Mouse (Mus musculus): ENCODE results near the gene Nmnat1. TPM values are rescaled to one million over a fixed set of nuclear protein-coding genes. Genes with fewer than 3 reads are reported as not detected.
A peak's percentile ranks its signal among the peaks of the same experiment; 100 is the strongest.

Nmnat1 gene
- polyA plus RNA-seq, 1 experiment: 11.2 TPM

DNA sequence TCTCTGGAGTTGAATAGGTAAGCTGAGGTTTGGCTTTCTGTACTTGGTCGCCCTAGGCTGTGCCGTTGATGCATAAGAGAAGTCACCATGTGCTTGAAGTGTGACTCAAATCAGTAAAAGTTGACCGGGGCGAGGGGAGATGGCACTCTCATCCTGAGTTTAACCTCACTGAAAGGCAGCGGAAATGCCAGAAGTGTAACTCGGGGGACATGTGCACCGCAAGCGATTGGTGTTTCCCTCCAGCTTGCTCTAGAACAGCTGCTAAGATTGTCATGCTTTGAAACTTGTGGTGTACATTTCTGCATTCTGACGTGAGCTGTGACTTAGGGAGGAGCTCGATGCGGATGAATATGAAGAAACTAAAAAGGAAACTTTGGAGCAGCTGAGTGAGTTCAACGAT, 2.7 kb upstream of the Nmnat1 start:
- no peak overlapping the region for H3K27ac ChIP-seq (ENCODE audit: insufficient read depth, low read length)
- no peaks in the 10 kb centered on the region for H3K27me3 ChIP-seq (ENCODE audit: control insufficient read depth, insufficient read depth, low read length)
- no peak for TF ChIP-seq CTCF (IDR thresholded peaks at IDR 0.05; ENCODE audit: borderline replicate concordance, insufficient read depth, low read depth, low read length)
- TF ChIP-seq POLR2A (IDR thresholded peaks at IDR 0.05; ENCODE audit: borderline replicate concordance, insufficient read depth, low read length): no peak
- DNase-seq: no peak
- 91% methylated on average over 12 of the region's 12 CpGs for WGBS
- no peaks in the 10 kb centered on the region; the same call in 1 of the 2 replicates for H3K4me1 ChIP-seq (ENCODE audit: control insufficient read depth, insufficient read depth, low read length)
- no peak overlapping the region for H3K4me3 ChIP-seq (replicated peaks; ENCODE audit: insufficient read depth, low read depth, low read length)

DNA sequence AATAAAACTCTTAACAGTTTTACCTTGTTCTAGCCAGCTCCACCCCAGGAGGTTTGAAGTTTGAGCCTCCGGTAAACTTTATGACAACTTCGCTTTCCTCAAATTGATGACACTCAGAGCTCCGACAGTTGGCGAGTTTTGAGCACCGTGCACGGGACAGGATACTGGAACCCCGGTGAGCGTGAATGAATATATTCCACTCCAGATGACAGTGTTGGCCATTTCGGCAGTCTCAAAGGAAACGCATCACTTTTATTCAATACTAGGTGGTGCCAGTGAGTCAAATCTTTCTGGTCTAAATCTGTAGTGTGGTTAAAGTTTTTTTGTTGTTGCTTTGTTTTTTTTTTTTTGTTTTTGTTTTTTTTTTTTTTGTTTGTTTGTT, 814 bp upstream of the Nmnat1 start:
- Histone ChIP-seq H3K27me3 (ENCODE audit: control insufficient read depth, insufficient read depth, low read length) (no peaks in the 10 kb centered on the region), H3K27ac (ENCODE audit: insufficient read depth, low read length) (0 out of 2 replicates have a peak overlapping the region, but pooled peaks have one; percentile 4), H3K4me3 (replicated peaks; ENCODE audit: insufficient read depth, low read depth, low read length) (peak overlapping the region; percentile 90), H3K4me1 (ENCODE audit: control insufficient read depth, insufficient read depth, low read length) (no peaks in the 10 kb centered on the region; the same call in 1 of the 2 replicates)
- WGBS: under 1% methylated on average over 10 of the region's 10 CpGs
- TF ChIP-seq POLR2A (IDR thresholded peaks at IDR 0.05; ENCODE audit: borderline replicate concordance, insufficient read depth, low read length): no peak
- peak; percentile 15; the same call in 1 of the 2 replicates for TF ChIP-seq CTCF (IDR thresholded peaks at IDR 0.05; ENCODE audit: borderline replicate concordance, insufficient read depth, low read depth, low read length)
- DNase-seq: peak in 1 of 2 experiments; percentile 39

DNA sequence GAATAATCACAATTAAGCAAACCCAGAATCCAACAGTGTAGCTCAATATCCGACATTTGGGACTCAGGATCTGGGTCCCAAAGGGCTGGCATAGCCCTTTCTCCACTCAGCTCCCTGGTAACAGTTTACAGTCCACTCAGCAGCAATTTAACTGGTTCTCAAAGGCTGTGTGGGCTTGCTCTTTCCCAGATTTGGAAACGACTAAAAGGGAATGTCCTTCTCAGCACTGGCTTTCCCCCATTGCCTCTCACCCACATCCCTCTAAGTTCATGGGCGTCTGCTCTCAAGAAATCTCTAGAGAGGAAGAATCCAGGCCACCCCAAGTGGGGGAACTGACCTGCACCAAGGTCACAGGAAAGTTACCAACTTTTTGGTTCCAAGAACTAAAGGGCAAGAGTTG, 436 bp downstream of the Nmnat1 start:
- H3K27ac ChIP-seq (ENCODE audit: insufficient read depth, low read length): peak overlapping the region; percentile 86
- WGBS: 21% methylated on average over 3 of the region's 3 CpGs
- no peaks in the 10 kb centered on the region for H3K27me3 ChIP-seq (ENCODE audit: control insufficient read depth, insufficient read depth, low read length)
- H3K4me3 ChIP-seq (replicated peaks; ENCODE audit: insufficient read depth, low read depth, low read length): peak overlapping the region; percentile 90
- no peaks in the 10 kb centered on the region; the same call in 1 of the 2 replicates for H3K4me1 ChIP-seq (ENCODE audit: control insufficient read depth, insufficient read depth, low read length)
- DNase-seq: no peak
- TF ChIP-seq POLR2A (IDR thresholded peaks at IDR 0.05; ENCODE audit: borderline replicate concordance, insufficient read depth, low read length) (no peak), CTCF (IDR thresholded peaks at IDR 0.05; ENCODE audit: borderline replicate concordance, insufficient read depth, low read depth, low read length) (no peak)

DNA sequence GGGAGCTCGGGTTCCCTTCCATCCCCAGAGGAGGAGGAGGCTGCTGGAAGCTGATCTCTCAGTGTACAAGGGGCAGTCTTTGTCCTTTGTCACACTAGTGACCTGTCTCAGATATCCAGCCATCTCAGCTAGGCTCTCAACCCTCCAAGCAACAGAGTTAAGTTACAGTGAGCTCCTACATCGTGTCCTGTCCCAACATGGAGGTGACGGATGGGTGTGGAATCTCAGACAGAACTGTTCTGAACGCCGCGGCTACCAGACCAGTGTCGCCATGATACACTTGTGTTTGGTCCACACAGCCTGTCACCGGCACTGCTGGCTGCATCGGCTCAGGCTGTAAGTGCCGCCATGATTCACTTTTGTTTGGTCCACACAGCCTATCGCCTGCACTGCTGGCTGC, 7.9 kb downstream of the Nmnat1 start, which contains the start of gene Tmem274:
TSS of gene Tmem274 (plus strand) at position 301 of the 400 bp plus-strand sequence.
- Histone ChIP-seq H3K4me3 (replicated peaks; ENCODE audit: insufficient read depth, low read depth, low read length) (no peak within 1 kb of the TSS), H3K27me3 (ENCODE audit: control insufficient read depth, insufficient read depth, low read length) (no peaks in the 10 kb centered on the region), H3K4me1 (ENCODE audit: control insufficient read depth, insufficient read depth, low read length) (peaks cover 3% of the 10 kb centered on the region; the same call in 1 of the 2 replicates), H3K27ac (ENCODE audit: insufficient read depth, low read length) (no peak within 1 kb of the TSS)
- DNase-seq: no peak
- WGBS: 91% methylated on average over 11 of the region's 11 CpGs
- TF ChIP-seq POLR2A (IDR thresholded peaks at IDR 0.05; ENCODE audit: borderline replicate concordance, insufficient read depth, low read length) (no peak), CTCF (IDR thresholded peaks at IDR 0.05; ENCODE audit: borderline replicate concordance, insufficient read depth, low read depth, low read length) (no peak)

DNA sequence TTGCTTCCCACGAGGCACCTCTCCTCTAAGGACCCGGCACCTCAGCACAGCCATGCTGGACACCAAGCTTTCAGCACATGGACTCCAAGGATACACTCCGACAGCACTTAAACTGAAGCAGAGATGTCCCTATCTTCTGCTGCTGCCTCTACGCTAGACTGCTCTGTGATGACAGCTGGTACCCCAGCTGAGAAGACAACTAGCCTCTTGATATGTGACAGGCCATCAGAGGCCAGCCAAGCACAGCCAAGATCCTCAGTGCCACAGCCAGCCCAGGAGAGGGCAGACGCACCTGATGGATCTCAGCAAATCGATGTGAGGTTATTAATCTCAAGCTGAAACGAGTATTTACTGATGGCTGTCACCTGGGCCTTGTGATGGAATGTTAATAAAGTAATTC, 9.9 kb downstream of the Nmnat1 start:
- Histone ChIP-seq H3K4me3 (replicated peaks; ENCODE audit: insufficient read depth, low read depth, low read length) (no peak overlapping the region), H3K27ac (ENCODE audit: insufficient read depth, low read length) (no peak overlapping the region), H3K4me1 (ENCODE audit: control insufficient read depth, insufficient read depth, low read length) (peaks cover 3% of the 10 kb centered on the region; the same call in 1 of the 2 replicates), H3K27me3 (ENCODE audit: control insufficient read depth, insufficient read depth, low read length) (no peaks in the 10 kb centered on the region)
- TF ChIP-seq POLR2A (IDR thresholded peaks at IDR 0.05; ENCODE audit: borderline replicate concordance, insufficient read depth, low read length) (no peak), CTCF (IDR thresholded peaks at IDR 0.05; ENCODE audit: borderline replicate concordance, insufficient read depth, low read depth, low read length) (0 out of 2 replicates have a peak, but pooled peaks have one; percentile 5)
- WGBS: 36% methylated on average over 7 of the region's 7 CpGs
- DNase-seq: no peak

DNA sequence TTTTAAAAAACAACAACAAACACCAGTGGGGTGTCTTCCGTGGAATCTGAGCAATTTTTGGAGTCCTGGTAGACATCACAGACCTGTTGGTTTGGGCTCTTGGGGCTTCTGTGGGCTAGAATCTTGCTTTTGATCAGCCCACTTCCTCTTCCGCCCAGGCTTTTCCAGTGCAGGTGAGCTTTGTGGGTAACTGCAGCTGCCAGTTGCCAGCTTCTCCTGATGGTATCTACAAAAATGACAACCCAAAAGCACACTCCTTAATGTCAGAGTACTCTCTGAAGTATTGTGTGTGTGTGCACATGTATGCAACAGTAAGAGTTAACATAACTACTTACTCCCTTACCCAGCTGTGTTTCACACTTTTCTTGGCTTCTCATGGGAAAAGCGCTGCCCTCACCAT, 15.4 kb downstream of the Nmnat1 start:
- DNase-seq: no peak
- Histone ChIP-seq H3K27me3 (ENCODE audit: control insufficient read depth, insufficient read depth, low read length) (no peaks in the 10 kb centered on the region), H3K4me1 (ENCODE audit: control insufficient read depth, insufficient read depth, low read length) (no peaks in the 10 kb centered on the region), H3K4me3 (replicated peaks; ENCODE audit: insufficient read depth, low read depth, low read length) (no peak overlapping the region), H3K27ac (ENCODE audit: insufficient read depth, low read length) (no peak overlapping the region)
- TF ChIP-seq POLR2A (IDR thresholded peaks at IDR 0.05; ENCODE audit: borderline replicate concordance, insufficient read depth, low read length) (no peak), CTCF (IDR thresholded peaks at IDR 0.05; ENCODE audit: borderline replicate concordance, insufficient read depth, low read depth, low read length) (no peak)
- WGBS: 93% methylated on average over 3 of the region's 3 CpGs

DNA sequence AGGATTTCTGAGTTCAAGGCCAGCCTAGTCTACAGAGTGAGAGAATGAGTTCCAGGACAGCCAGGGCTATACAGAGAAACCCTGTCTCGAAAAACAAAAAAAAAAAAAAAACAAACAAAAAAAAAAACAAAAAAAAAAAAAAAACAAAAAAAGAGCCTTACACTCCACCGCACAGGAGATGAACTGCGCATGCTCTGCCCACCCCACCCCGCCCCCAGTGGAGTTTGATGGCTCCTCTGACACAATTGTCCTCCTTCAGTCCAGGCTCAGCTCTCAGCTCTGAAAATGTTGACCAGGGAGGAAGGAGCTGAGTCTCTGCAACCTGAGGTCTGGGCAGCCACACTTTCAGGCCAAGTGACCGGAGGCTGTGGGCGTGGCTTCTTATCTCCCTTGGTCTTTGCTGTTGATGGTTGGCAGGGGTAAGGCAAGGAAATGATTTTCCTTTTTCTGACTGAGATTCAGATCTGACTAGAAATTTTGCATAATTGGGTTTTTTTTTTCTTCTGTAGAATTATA, 21.5 kb downstream of the Nmnat1 start:
- WGBS: 71% methylated on average over 6 of the region's 6 CpGs
- no peak for DNase-seq
- Histone ChIP-seq H3K4me3 (replicated peaks; ENCODE audit: insufficient read depth, low read depth, low read length) (no peak overlapping the region), H3K4me1 (ENCODE audit: control insufficient read depth, insufficient read depth, low read length) (peaks cover 25% of the 10 kb centered on the region), H3K27me3 (ENCODE audit: control insufficient read depth, insufficient read depth, low read length) (no peaks in the 10 kb centered on the region), H3K27ac (ENCODE audit: insufficient read depth, low read length) (no peak overlapping the region)
- TF ChIP-seq CTCF (IDR thresholded peaks at IDR 0.05; ENCODE audit: borderline replicate concordance, insufficient read depth, low read depth, low read length) (no peak), POLR2A (IDR thresholded peaks at IDR 0.05; ENCODE audit: borderline replicate concordance, insufficient read depth, low read length) (no peak)

DNA sequence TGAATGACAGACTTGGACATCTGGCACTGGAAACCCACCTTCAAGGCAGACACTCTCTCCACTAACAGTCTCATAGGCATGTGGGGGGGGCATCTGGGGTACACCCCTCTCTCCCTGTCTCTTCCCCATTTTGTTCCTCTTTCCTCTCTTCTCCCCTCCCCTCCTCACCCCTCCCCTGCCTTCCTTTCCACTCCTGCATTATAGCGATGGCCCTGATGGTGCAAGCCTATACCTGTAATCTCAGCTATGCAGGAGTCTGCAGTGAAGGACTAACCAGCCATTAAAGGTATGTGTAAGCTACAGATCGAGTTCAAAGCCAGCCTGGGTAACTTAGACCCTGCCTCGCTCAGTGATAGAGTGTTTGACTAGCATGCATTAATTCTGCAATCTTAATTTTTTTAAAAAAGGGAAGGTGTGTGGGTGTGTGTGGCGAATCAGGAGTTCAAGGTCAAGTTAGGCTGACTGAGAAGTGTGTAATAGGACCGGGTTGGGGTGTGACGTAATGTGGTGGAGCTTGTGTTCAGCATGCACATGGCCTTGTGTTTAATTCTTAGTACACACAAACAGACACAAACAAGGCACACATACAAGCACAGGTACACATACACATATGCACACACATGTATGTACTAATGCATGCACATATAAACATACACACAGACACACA, 22.6 kb downstream of the Nmnat1 start:
- DNase-seq: no peak

More for the DNA sequence above, 22.6 kb downstream of the Nmnat1 start:
- peaks cover 27% of the 10 kb centered on the region for H3K4me1 ChIP-seq (ENCODE audit: control insufficient read depth, insufficient read depth, low read length)
- WGBS: 65% methylated on average over 6 of the region's 6 CpGs
- no peaks in the 10 kb centered on the region for H3K27me3 ChIP-seq (ENCODE audit: control insufficient read depth, insufficient read depth, low read length)
- TF ChIP-seq CTCF (IDR thresholded peaks at IDR 0.05; ENCODE audit: borderline replicate concordance, insufficient read depth, low read depth, low read length) (no peak), POLR2A (IDR thresholded peaks at IDR 0.05; ENCODE audit: borderline replicate concordance, insufficient read depth, low read length) (no peak)
- H3K27ac ChIP-seq (ENCODE audit: insufficient read depth, low read length): peak overlapping the region; percentile 96
- H3K4me3 ChIP-seq (replicated peaks; ENCODE audit: insufficient read depth, low read depth, low read length): peak overlapping the region; percentile 29
